Mouse (Mus musculus): Measurements from ENCODE around the gene Paxx.

GRCm38 (mm10) chr2:25498622-25499478 is 38.0 kb upstream of the Paxx start:
- no peak for TF ChIP-seq CTCF (IDR thresholded peaks at IDR 0.05; ENCODE audit: control insufficient read depth, insufficient read depth, low read length)
- no peak for TF ChIP-seq POLR2A (IDR thresholded peaks at IDR 0.05; ENCODE audit: borderline replicate concordance, control insufficient read depth, low read depth, low read length)
